Mouse (Mus musculus): ENCODE results near the gene Apoc1. TPM values are rescaled to one million over a fixed set of nuclear protein-coding genes. Genes with fewer than 3 reads are reported as not detected.
"Not testable (repeated sequence)": the region's sequence is repeated elsewhere in the genome, so short reads cannot be mapped to it uniquely, and the experiment has no call there.

Gene Apoc1
- polyA plus RNA-seq, 1 experiment: 6.6 TPM

DNA sequence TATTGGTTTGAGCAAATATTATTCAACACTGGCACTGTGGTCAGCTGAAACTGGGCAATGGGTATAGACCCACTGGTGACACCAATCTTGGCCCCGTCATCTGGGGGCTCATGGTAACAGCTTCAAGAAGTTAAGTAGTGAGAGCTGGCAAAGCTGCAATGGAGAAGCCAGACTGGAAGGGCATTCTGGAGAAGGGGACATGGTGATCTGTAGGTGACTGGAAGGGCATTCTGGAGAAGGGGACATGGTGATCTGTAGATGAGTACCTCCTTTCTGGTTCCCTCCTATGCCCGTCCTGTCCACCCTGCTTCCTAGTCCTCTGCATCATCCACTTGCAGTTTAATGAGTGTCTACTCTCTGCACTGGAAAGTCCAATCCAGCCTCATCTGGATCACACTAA is 3.8 kb downstream of the Apoc1 start:
- no peak for DNase-seq
- Histone ChIP-seq H3K27me3 (ENCODE audit: control insufficient read depth, insufficient read depth, low read length) (no peaks in the 10 kb centered on the region; the same call in 1 of the 2 replicates), H3K4me1 (ENCODE audit: control insufficient read depth, insufficient read depth, low read length) (no peaks in the 10 kb centered on the region), H3K27ac (ENCODE audit: insufficient read depth, low read length) (no peak overlapping the region), H3K4me3 (replicated peaks; ENCODE audit: insufficient read depth, low read depth, low read length) (no peak overlapping the region)
- TF ChIP-seq CTCF (IDR thresholded peaks at IDR 0.05; ENCODE audit: borderline replicate concordance, insufficient read depth, low read depth, low read length) (no peak), POLR2A (IDR thresholded peaks at IDR 0.05; ENCODE audit: borderline replicate concordance, insufficient read depth, low read length) (no peak)
- WGBS: 89% methylated on average over 2 of the region's 2 CpGs

DNA sequence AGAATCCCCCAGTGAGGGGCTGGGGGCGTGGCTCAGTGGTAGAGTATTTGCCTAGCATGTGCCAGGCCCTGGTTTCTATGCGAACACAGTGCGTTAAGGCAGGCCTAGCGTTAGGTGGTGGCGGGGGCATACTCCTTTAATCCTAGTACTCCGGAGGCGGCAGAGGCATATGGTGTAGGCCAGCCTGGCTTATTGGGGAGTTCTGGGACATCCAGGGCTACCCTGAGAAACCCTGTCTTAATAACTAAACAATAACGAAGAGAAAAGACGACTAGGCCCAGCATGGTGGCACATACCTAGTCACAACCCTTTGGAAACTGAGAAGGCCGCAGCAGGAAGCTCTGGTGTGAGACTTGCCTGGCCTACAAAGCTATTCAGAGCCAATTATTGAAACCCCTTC is 4.4 kb downstream of the Apoc1 start:
- H3K27me3 ChIP-seq (ENCODE audit: control insufficient read depth, insufficient read depth, low read length): no peaks in the 10 kb centered on the region; the same call in 1 of the 2 replicates

DNA sequence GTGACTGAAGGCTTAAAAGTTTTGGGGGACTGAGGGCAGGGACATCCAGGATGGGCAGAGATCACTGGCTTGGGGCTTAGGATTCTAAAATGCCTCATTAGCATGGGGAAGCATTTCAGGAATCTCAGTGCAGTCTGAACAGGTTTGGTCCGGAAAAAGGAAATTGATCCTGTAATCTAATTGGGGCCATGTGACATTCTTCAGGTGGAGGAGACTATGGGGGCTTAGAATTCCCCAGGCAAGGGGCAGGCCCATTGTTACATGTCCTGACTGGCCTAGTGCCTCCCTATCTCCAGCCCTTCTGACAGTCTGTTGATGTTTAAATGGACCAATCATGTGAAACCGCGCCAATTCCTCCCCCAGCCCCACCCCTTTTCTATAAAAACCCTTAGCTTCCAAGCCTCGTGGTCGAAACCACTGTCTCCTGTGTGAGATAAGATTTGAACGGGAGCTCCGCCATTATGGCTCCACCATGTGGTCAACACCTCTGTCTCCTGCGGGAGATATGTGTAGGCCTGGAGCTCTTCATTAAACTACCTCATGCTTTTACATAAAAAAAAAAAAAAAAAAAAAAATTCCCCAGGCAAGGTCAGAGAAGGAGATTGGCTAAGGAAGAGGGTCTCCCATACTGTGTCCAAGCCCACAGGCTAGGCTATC is 5.4 kb downstream of the Apoc1 start:
- DNase-seq; H3K27me3 ChIP-seq (ENCODE audit: control insufficient read depth, insufficient read depth, low read length); H3K4me1 ChIP-seq (ENCODE audit: control insufficient read depth, insufficient read depth, low read length); H3K27ac ChIP-seq (ENCODE audit: insufficient read depth, low read length); H3K4me3 ChIP-seq (replicated peaks; ENCODE audit: insufficient read depth, low read depth, low read length): not testable (repeated sequence)
- WGBS: 72% methylated on average over 8 of the region's 8 CpGs

More for the DNA sequence above, 4.4 kb downstream of the Apoc1 start:
- 88% methylated on average over 10 of the region's 10 CpGs for WGBS
- no peak for DNase-seq
- TF ChIP-seq CTCF (IDR thresholded peaks at IDR 0.05; ENCODE audit: borderline replicate concordance, insufficient read depth, low read depth, low read length): no peak
- Histone ChIP-seq H3K27ac (ENCODE audit: insufficient read depth, low read length) (no peak overlapping the region), H3K4me1 (ENCODE audit: control insufficient read depth, insufficient read depth, low read length) (no peaks in the 10 kb centered on the region), H3K4me3 (replicated peaks; ENCODE audit: insufficient read depth, low read depth, low read length) (no peak overlapping the region)

DNA sequence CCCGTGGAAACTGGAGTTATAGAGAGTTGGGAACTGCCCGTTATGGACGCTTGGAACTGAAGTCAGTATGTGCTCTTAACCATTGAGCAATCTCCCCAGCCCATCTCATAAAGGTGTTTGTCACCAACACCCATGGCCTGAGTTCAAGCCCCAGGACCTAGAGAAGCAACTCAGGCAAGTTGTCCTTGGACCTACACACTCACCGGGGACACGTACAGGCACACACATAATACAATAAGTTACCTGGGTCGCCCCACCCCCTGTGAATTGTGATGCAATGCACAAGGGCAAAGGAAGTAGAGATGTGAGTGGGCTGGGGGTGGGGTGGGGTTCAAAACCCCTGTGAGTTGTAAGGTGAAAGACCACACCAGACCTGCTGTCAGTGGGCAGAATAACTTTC is 5.9 kb downstream of the Apoc1 start:
- TF ChIP-seq POLR2A (IDR thresholded peaks at IDR 0.05; ENCODE audit: borderline replicate concordance, insufficient read depth, low read length) (no peak), CTCF (IDR thresholded peaks at IDR 0.05; ENCODE audit: borderline replicate concordance, insufficient read depth, low read depth, low read length) (no peak)
- no peaks in the 10 kb centered on the region; the same call in 1 of the 2 replicates for H3K27me3 ChIP-seq (ENCODE audit: control insufficient read depth, insufficient read depth, low read length)
- 88% methylated on average over 6 of the region's 6 CpGs for WGBS
- DNase-seq: no peak
- H3K4me3 ChIP-seq (replicated peaks; ENCODE audit: insufficient read depth, low read depth, low read length): no peak overlapping the region
- H3K27ac ChIP-seq (ENCODE audit: insufficient read depth, low read length): no peak overlapping the region
- H3K4me1 ChIP-seq (ENCODE audit: control insufficient read depth, insufficient read depth, low read length): no peaks in the 10 kb centered on the region

DNA sequence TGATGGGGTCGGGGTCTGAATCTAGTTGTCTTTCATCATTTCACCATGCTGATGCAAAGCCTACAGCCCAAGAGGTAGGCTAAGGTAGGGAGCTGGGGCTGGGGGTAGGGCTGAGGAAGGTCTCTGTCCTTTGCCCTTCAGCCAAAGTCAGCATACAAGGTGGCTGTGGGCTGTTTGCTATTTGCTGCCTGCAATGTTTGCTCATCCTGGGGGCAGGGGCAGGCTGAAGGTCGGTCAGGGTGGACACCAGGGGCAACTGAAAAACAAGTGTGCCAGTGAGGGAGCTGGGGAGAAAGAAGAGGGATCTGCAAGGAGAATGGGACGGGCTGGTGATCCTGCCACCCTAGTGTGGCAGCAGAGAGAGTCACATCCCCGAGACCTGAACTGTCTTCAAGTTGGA is 7.1 kb downstream of the Apoc1 start:
- Histone ChIP-seq H3K27ac (ENCODE audit: insufficient read depth, low read length) (no peak overlapping the region), H3K4me3 (replicated peaks; ENCODE audit: insufficient read depth, low read depth, low read length) (no peak overlapping the region), H3K27me3 (ENCODE audit: control insufficient read depth, insufficient read depth, low read length) (no peaks in the 10 kb centered on the region; the same call in 1 of the 2 replicates), H3K4me1 (ENCODE audit: control insufficient read depth, insufficient read depth, low read length) (no peaks in the 10 kb centered on the region)
- 60% methylated on average over 4 of the region's 4 CpGs for WGBS
- TF ChIP-seq CTCF (IDR thresholded peaks at IDR 0.05; ENCODE audit: borderline replicate concordance, insufficient read depth, low read depth, low read length) (no peak), POLR2A (IDR thresholded peaks at IDR 0.05; ENCODE audit: borderline replicate concordance, insufficient read depth, low read length) (no peak)
- no peak for DNase-seq

DNA sequence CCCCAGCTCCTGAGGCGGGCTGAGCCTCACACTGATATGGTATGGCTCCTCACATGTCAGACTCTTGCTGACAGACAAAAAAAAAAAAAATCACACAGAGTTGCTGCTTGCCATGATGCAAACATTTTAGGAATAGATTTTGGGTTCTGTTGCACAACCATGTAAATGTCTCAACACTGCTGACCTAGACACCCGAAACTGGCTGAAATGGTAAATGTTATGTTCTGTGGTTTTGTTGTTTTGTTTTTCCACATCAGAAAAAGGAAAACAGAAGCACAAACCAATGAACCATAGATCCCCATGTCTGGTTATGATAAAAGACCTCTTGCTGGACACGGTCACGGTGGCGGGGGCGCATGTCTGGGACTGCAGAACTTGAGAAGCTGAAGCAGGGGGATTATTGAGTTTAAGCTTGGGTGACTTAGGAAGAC is 8.7 kb downstream of the Apoc1 start:
- 91% methylated on average over 6 of the region's 6 CpGs for WGBS
- H3K27me3 ChIP-seq (ENCODE audit: control insufficient read depth, insufficient read depth, low read length): no peaks in the 10 kb centered on the region; the same call in 1 of the 2 replicates
- H3K4me3 ChIP-seq (replicated peaks; ENCODE audit: insufficient read depth, low read depth, low read length): no peak overlapping the region
- TF ChIP-seq POLR2A (IDR thresholded peaks at IDR 0.05; ENCODE audit: borderline replicate concordance, insufficient read depth, low read length): no peak
- TF ChIP-seq CTCF (IDR thresholded peaks at IDR 0.05; ENCODE audit: borderline replicate concordance, insufficient read depth, low read depth, low read length): no peak
- H3K27ac ChIP-seq (ENCODE audit: insufficient read depth, low read length): no peak overlapping the region
- no peak for DNase-seq
- no peaks in the 10 kb centered on the region for H3K4me1 ChIP-seq (ENCODE audit: control insufficient read depth, insufficient read depth, low read length)

DNA sequence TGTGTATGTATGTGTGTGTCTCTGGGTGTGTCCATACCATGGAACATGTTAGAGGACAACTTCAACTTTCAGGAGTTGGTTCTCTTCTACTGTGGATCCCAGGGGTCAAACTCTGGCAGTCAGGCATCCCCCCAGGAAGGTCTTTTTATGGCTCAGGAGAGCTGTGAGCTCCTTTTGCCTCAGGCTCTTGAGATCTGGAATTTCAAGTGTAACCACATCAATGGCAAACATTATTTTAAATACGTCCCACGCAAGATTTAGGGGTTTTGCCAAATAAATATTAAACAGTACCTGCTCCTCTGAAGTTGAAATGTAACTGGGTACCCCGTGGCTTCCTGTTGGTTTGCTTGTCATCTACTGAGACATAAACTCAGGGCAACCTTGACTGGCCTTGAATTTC is 9.5 kb downstream of the Apoc1 start:
- Histone ChIP-seq H3K27ac (ENCODE audit: insufficient read depth, low read length) (no peak overlapping the region), H3K4me1 (ENCODE audit: control insufficient read depth, insufficient read depth, low read length) (no peaks in the 10 kb centered on the region), H3K4me3 (replicated peaks; ENCODE audit: insufficient read depth, low read depth, low read length) (no peak overlapping the region), H3K27me3 (ENCODE audit: control insufficient read depth, insufficient read depth, low read length) (no peaks in the 10 kb centered on the region; the same call in 1 of the 2 replicates)
- no peak for TF ChIP-seq CTCF (IDR thresholded peaks at IDR 0.05; ENCODE audit: borderline replicate concordance, insufficient read depth, low read depth, low read length)
- TF ChIP-seq POLR2A (IDR thresholded peaks at IDR 0.05; ENCODE audit: borderline replicate concordance, insufficient read depth, low read length): no peak
- no peak for DNase-seq
- WGBS: 79% methylated on average over 3 of the region's 3 CpGs

DNA sequence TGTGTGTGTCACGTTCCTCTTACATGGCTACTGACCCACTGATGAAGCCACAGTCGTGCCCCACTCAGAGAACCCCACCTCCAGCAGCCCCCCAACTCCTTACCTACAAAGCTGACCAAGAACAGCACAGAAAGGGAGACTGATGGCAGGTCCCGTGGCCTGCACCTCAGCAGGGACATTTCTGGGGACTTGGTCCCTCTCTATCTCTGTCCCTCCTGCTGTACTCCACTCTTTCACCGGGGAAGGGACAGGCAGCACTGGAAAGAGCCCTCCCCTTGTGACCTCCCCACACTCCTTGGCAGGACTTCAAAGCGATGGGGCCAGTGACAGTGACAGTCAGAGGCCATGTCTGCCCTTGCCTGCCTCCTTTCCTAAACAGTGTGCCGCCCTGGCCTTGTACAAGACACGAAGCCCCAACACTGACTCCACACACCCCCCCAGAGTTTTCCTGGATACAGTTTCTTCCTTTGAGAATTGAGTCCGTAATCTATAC is 11.2 kb downstream of the Apoc1 start, which contains the start of the genes Gm44805 and Apoc4:
TSS of gene Gm44805 (minus strand) at position 222 of the 493 bp plus-strand sequence.
TSS of gene Apoc4 (minus strand) at position 278 of the 493 bp plus-strand sequence.
- no peak within 1 kb of the TSS for H3K4me3 ChIP-seq (replicated peaks; ENCODE audit: insufficient read depth, low read depth, low read length)

More for the DNA sequence above, 11.2 kb downstream of the Apoc1 start, which contains the start of the genes Gm44805 and Apoc4:
- 48% methylated on average over 8 of the region's 8 CpGs for WGBS
- no peak for DNase-seq
- Histone ChIP-seq H3K27me3 (ENCODE audit: control insufficient read depth, insufficient read depth, low read length) (no peaks in the 10 kb centered on the region; the same call in 1 of the 2 replicates), H3K4me1 (ENCODE audit: control insufficient read depth, insufficient read depth, low read length) (no peaks in the 10 kb centered on the region), H3K27ac (ENCODE audit: insufficient read depth, low read length) (no peak within 1 kb of the TSS)
- TF ChIP-seq POLR2A (IDR thresholded peaks at IDR 0.05; ENCODE audit: borderline replicate concordance, insufficient read depth, low read length) (no peak), CTCF (IDR thresholded peaks at IDR 0.05; ENCODE audit: borderline replicate concordance, insufficient read depth, low read depth, low read length) (no peak)

All from cerebellum, adult 2 months (tissue).